Mouse (Mus musculus) olfactory bulb, adult 2 months (tissue): ENCODE measurements at regions not wholly inside any gene's neighbourhood (a gene's known extent, or its start where the extent isn't known, plus 50 kb on each side); places are given as distances from the start of the nearest gene placed in this dataset.

Experiments used
- H3K27ac ChIP-seq: fragments of 200-500 bp; 2 replicates; pipeline ENCODE4 v1.5.1; 2012; ENCODE audit warnings: low read depth, low read length; ENCODE audit not compliant: insufficient read depth
- H3K4me1 ChIP-seq: fragments of 200-500 bp; 2 replicates; pipeline ENCODE4 v1.6.1; 2012; ENCODE audit warnings: low read length; ENCODE audit not compliant: control insufficient read depth, insufficient read depth
- H3K4me3 ChIP-seq: fragments of 200-500 bp; 2 replicates; pipeline ENCODE4 v1.5.1; 2012; ENCODE audit warnings: mild to moderate bottlenecking, low read depth, low read length, moderate library complexity; ENCODE audit not compliant: insufficient read depth
- CTCF ChIP-seq: fragments of 200-500 bp; IDR thresholded peaks from 2 replicates; pipeline ENCODE4 v1.5.1; 2012; ENCODE audit warnings: low read depth, mild to moderate bottlenecking, low read length, moderate library complexity; ENCODE audit not compliant: insufficient read depth
- POLR2A ChIP-seq: fragments of 200-500 bp; IDR thresholded peaks from 2 replicates; pipeline ENCODE4 v1.6.1; 2012; ENCODE audit warnings: mild to moderate bottlenecking, low read depth, low read length, moderate library complexity; ENCODE audit not compliant: insufficient read depth
- WGBS: fragments of 180-500 bp; shearing (Covaris S2); methylation state at CpG from one replicate; pipeline ENCODE4 v1.1.7; 2018; 5-methylcytosine and 5-hydroxymethylcytosine counted together

- WGBS: 67% methylated on average over 11 of the region's 11 CpGs
- no peak overlapping the region for H3K27ac ChIP-seq
- H3K4me3 ChIP-seq: no peak overlapping the region
- H3K4me1 ChIP-seq: no peaks in the 10 kb centered on the region
- TF ChIP-seq POLR2A (no peak), CTCF (no peak)
Observed at GRCm38 (mm10) chr9:52473555-52474196, 205.9 kb downstream of the AI593442 start.

- H3K27ac ChIP-seq: no peak overlapping the region
Observed at GRCm38 (mm10) chr9:52472859-52473258, 206.7 kb downstream of the AI593442 start.

GRCm38 (mm10) chr9:52458518-52458917, 221.1 kb downstream of the AI593442 start:
- WGBS: 84% methylated on average over 2 of the region's 2 CpGs

More at GRCm38 (mm10) chr9:52472859-52473258, 206.7 kb downstream of the AI593442 start:
- no peak for TF ChIP-seq POLR2A
- TF ChIP-seq CTCF: no peak
- Histone ChIP-seq H3K4me3 (no peak overlapping the region), H3K4me1 (no peaks in the 10 kb centered on the region)
- WGBS: 68% methylated on average over 8 of the region's 8 CpGs

GRCm38 (mm10) chr9:52454445-52454844, 225.1 kb downstream of the AI593442 start:
- Histone ChIP-seq H3K4me3 (no peak overlapping the region), H3K4me1 (no peaks in the 10 kb centered on the region), H3K27ac (no peak overlapping the region)
- 90% methylated on average over 2 of the region's 2 CpGs for WGBS
- TF ChIP-seq POLR2A (no peak), CTCF (no peak)

More at GRCm38 (mm10) chr9:52458518-52458917, 221.1 kb downstream of the AI593442 start:
- H3K27ac ChIP-seq: no peak overlapping the region
- TF ChIP-seq CTCF: no peak
- TF ChIP-seq POLR2A: no peak
- H3K4me3 ChIP-seq: no peak overlapping the region
- H3K4me1 ChIP-seq: no peaks in the 10 kb centered on the region

GRCm38 (mm10) chr9:52451792-52452191, 227.8 kb downstream of the AI593442 start:
- no peak overlapping the region for H3K4me3 ChIP-seq
- no peak for TF ChIP-seq POLR2A
- no peak for TF ChIP-seq CTCF
- H3K4me1 ChIP-seq: no peaks in the 10 kb centered on the region
- 67% methylated on average over 3 of the region's 3 CpGs for WGBS
- H3K27ac ChIP-seq: no peak overlapping the region

- Histone ChIP-seq H3K4me1 (no peaks in the 10 kb centered on the region), H3K27ac (no peak overlapping the region), H3K4me3 (no peak overlapping the region)
- TF ChIP-seq CTCF: no peak
- no peak for TF ChIP-seq POLR2A
Observed at GRCm38 (mm10) chr9:52448245-52448644, 231.3 kb downstream of the AI593442 start.

- WGBS: 88% methylated on average over 7 of the region's 7 CpGs
- Histone ChIP-seq H3K4me1 (no peaks in the 10 kb centered on the region), H3K27ac (no peak overlapping the region), H3K4me3 (no peak overlapping the region)
- TF ChIP-seq POLR2A: no peak
- no peak for TF ChIP-seq CTCF
Observed at GRCm38 (mm10) chr9:52443228-52443627, 236.4 kb downstream of the AI593442 start.

- TF ChIP-seq CTCF: no peak
- TF ChIP-seq POLR2A: no peak
- no peak overlapping the region for H3K27ac ChIP-seq
- H3K4me1 ChIP-seq: peaks cover 2% of the 10 kb centered on the region; the same call in 1 of the 2 replicates
- no peak overlapping the region for H3K4me3 ChIP-seq
- WGBS: 59% methylated on average over 4 of the region's 4 CpGs
Observed at GRCm38 (mm10) chr9:52434215-52434614, 245.4 kb downstream of the AI593442 start.

GRCm38 (mm10) chr9:52425413-52425812, 254.2 kb downstream of the AI593442 start:
- 25% methylated on average over 4 of the region's 4 CpGs for whole genome bisulfite sequencing
- TF ChIP-seq CTCF: no peak
- TF ChIP-seq POLR2A: no peak
- H3K27ac ChIP-seq: no peak overlapping the region

GRCm38 (mm10) chr9:52422622-52423021, 254.2 kb upstream of the Zc3h12c start:
- H3K4me1 ChIP-seq: no peaks in the 10 kb centered on the region
- H3K27ac ChIP-seq: no peak overlapping the region
- H3K4me3 ChIP-seq: no peak overlapping the region
- 87% methylated on average over 3 of the region's 3 CpGs for WGBS
- no peak for TF ChIP-seq CTCF
- no peak for TF ChIP-seq POLR2A

More at GRCm38 (mm10) chr9:52425413-52425812, 254.2 kb downstream of the AI593442 start:
- no peak overlapping the region for H3K4me3 ChIP-seq
- no peaks in the 10 kb centered on the region for H3K4me1 ChIP-seq
